In genomic region chr5:123343707-123344627, GRCm38 (mm10) we compare ENCODE assay signal across 8 mouse cellular contexts. TPM values are rescaled to one million over a fixed set of nuclear protein-coding genes. Genes with fewer than 3 reads are reported as not detected.
DNase-seq lines count a peak whose midpoint lies in the region; TF ChIP-seq lines count a peak whose summit lies in the region.

Gene Bcl7a (plus strand): TSS chr5:123343834.

- WGBS in macrophage (ENCODE audit: missing documents): 6% methylated on average over 38 of the region's 69 CpGs

- DNase-seq in adipocyte (ENCODE audit: low spot score): peak; percentile 87
- peak; percentile 91 for DNase-seq in gastrocnemius, postnatal 10 days
- DNase-seq in hindlimb bud, embryonic 11.5 days (ENCODE audit: extremely low spot score, low read depth, low spot score): peak; percentile 49
- peak; percentile 93 to 96 for DNase-seq in left cerebral cortex, adult 2 months (ENCODE audit: extremely low spot score in 1 of 2, low spot score in 2 of 2)
- peak; percentile 93 for DNase-seq in right cerebral cortex, adult 18-20 months
- peak; percentile 90 for DNase-seq in urinary bladder, adult 2 months (ENCODE audit: low spot score)

- H3K36me3 ChIP-seq in macrophage (ENCODE audit: inconsistent target): no peaks in the 10 kb centered on the region

- TF ChIP-seq POLR2A in cortical plate, adult 2 months (IDR thresholded peaks at IDR 0.05; ENCODE audit: extremely low read depth, insufficient read depth, low read length): peak; percentile 65

- peak within 1 kb of the TSS; percentile 99 for H3K27ac ChIP-seq in cortical plate, adult 2 months (ENCODE audit: insufficient read depth, low read length)
- peak within 1 kb of the TSS; percentile 96 for H3K27ac ChIP-seq in left cerebral cortex, adult 2 months
- H3K27ac ChIP-seq in macrophage: no peak within 1 kb of the TSS

- intact Hi-C loops in left cerebral cortex, adult 2 months (cut with DNase I): loop anchor here (1.0 kb wide), 2 partner anchors 18 to 87 kb away; no protein-coding TSS in a partner anchor

- no peak for TF ChIP-seq CTCF in cortical plate, adult 2 months (IDR thresholded peaks at IDR 0.05; ENCODE audit: extremely low read depth, insufficient read depth, low read length)
- peak; percentile 22 for TF ChIP-seq CTCF in left cerebral cortex, adult 2 months (IDR thresholded peaks at IDR 0.05)

- peaks cover 2% of the 10 kb centered on the region; the same call in 1 of the 2 replicates for H3K79me2 ChIP-seq in macrophage (ENCODE audit: inconsistent target)

- peak within 1 kb of the TSS; percentile 79 for H3K4me3 ChIP-seq in cortical plate, adult 2 months (ENCODE audit: insufficient read depth, low read length)
- H3K4me3 ChIP-seq in left cerebral cortex, adult 2 months: peak within 1 kb of the TSS; percentile 86
- peak within 1 kb of the TSS; percentile 32 for H3K4me3 ChIP-seq in macrophage (ENCODE audit: inconsistent target)

- peaks cover 1% of the 10 kb centered on the region; the same call in 1 of the 2 replicates for H3K4me1 ChIP-seq in cortical plate, adult 2 months (ENCODE audit: control insufficient read depth, insufficient read depth, low read length)

RNA-seq across cellular contexts. Expression of gene Bcl7a, which starts in this region (rescaled TPM):
- polyA plus RNA-seq in cortical plate, adult 2 months (2012; rRNA removed): 33.5 and 34.5 TPM in 2 replicates
- 10 to 100 TPM; 21.0 to 25.3 TPM for total RNA-seq in gastrocnemius, postnatal 10 days (2021)
- 10 to 100 TPM; 65.4 to 68.2 TPM for total RNA-seq in left cerebral cortex, adult 2 months (2021)
- 10 to 100 TPM in 3 of 26 experiments, 1 to 10 TPM in 22, under 1 TPM in 1; 0.88 to 16.4 (median 3.6) TPM for total RNA-seq in macrophage (2018; cell fraction: chromatin; rRNA removed)
- total RNA-seq in macrophage (2018; cell fraction: cytosol; rRNA removed): 1 to 10 TPM in 15 of 26 experiments, under 1 TPM in 11; 0.19 to 3.5 (median 1.1) TPM
- total RNA-seq in macrophage (2018; cell fraction: nucleus; rRNA removed): 10 to 100 TPM in 4 of 26 experiments, 1 to 10 TPM in 18, under 1 TPM in 4; 0.45 to 21.1 (median 3.1) TPM
- 2.2 to 3.5 TPM (median 2.3 TPM) in 3 replicates for polyA plus RNA-seq in macrophage (2018)
- polyA plus RNA-seq in urinary bladder, adult 2 months (2012; rRNA removed): 10.5 and 14.8 TPM in 2 replicates

Comparison
In these comparisons a context has a peak if more than half of its experiments do, and no peak if none do; other contexts are left out.
1. H3K4me3 ChIP-seq: peak in every context shown above with its lines; median percentile 86 in left cerebral cortex, adult 2 months; 79 in cortical plate, adult 2 months; 32 in macrophage.